Mouse (Mus musculus) gonadal fat pad, adult 2 months (tissue): Measurements from ENCODE around the gene Hoxa7. TPM values are rescaled to one million over a fixed set of nuclear protein-coding genes. Genes with fewer than 3 reads are reported as not detected.

Experiments
- DNase-seq: peaks from one replicate; pipeline ENCODE4 v3.0.0-alpha.2; 2012; ENCODE audit warnings: low read depth
- polyA plus RNA-seq: library from polyadenylated mRNA; depleted of rRNA; stranded (reverse); fragments of >200 nt; gene quantifications from 2 replicates; pipeline ENCODE4 v1.2.3, GENCODE M21; 2012

The Hoxa7 gene
- polyA plus RNA-seq, 1 experiment: 13.2 TPM

GRCm38 (mm10) chr6:52253511-52254500 lies 32.2 kb upstream of the Hoxa7 start:
- DNase-seq: no peak

DNA sequence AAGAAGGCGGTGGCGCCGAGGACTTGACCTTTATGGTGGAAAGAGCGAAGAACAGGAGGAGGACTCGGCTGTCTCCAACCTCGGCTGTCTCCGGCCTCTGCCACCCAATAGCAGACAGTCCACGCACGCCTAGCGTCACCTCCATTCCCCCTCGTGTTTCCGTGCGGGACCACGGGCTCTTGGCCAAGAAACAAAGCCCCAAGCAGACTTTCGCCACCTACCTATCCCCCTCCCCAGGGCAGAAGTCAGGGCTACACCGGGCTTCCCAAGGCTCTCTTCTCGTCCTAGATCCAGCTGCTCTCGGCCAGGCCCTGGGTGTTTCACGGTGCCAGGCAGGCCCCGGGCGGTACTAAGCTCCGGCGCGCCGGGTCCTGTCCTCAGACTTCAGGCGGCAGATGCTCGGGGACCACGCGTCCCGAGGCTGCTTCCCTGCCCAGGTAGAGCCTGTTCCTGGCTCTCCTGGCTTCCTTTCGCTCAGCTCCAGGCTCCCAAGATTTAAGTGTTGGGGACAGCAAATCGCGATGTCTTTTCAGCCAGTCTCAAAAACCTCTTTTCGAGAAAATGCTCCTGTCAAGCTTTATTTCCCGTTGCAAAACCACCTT lies 31.2 kb upstream of the Hoxa7 start:
- no peak for DNase-seq

- DNase-seq: no peak
These were observed 30.5 kb upstream of the Hoxa7 start for GRCm38 (mm10) chr6:52252016-52252774.

- no peak for DNase-seq
These were observed 29.7 kb upstream of the Hoxa7 start for GRCm38 (mm10) chr6:52251177-52251879.

GRCm38 (mm10) chr6:52249826-52250225 lies 28.2 kb upstream of the Hoxa7 start:
- DNase-seq: no peak

GRCm38 (mm10) chr6:52249415-52249738 lies 27.7 kb upstream of the Hoxa7 start:
- DNase-seq: no peak

GRCm38 (mm10) chr6:52248638-52249414 lies 27.2 kb upstream of the Hoxa7 start:
- DNase-seq: no peak

DNA sequence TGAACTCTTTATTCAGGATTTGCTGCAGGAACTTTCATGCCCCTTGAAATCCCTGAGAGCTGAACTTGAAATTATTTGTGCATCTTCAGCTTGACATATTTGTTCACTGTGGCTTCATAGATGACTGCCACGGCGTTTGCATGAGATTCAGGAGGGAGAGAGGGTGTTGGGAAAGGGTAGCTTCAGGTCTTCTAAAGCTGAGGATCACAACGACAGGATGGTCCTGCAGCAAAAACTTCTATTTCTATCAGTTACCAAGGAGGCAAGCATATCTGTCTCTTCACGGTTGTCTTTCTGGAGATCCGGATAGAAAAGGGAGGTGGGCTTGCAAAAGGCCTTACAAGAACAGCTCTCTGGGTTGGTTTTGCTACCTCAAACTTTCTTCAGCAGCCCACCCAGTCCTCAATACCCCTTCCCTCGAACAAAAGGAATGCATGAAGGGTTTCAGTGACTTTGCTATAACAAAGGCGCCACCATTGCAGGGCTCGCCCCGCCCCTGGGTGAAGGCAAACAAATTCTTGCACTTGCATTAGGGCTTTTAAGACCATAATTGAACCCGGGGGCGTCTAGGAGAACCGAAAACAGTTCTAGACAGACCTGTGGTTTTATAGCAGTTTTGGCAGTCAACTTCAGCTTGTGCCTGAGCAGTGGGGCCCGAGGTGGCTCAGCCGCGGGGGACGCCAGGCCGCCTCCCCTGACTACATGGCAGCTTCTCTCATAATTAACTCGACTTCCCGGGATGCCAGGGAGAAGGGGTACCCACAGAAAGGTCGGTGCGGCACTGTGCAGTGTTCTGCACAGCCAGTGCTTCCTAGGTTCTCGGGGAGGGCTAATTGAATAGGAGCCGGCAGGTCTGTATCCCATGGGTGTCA lies 26.3 kb upstream of the Hoxa7 start:
- no peak for DNase-seq

DNA sequence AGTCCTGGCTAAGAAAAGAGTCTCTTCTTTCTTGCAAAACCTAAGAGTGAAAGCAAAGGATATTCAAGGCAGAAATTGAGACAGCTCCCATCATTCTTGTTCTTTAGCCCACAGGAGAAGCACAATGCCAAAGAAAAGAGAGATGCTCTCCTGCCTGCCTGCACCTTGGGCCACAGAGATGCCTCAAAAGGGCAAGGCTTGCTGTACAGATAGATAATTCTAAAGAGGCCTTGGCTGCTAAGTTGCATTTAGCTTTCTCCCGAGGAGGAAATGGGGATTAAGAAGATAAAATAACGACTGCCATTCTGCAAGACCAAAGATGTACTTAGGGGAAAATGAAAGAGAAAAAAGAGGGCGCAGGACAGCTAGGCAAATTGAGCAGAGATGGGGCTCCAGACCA lies 25.3 kb upstream of the Hoxa7 start:
- no peak for DNase-seq

GRCm38 (mm10) chr6:52246403-52246803 lies 24.7 kb upstream of the Hoxa7 start:
- no peak for DNase-seq

DNA sequence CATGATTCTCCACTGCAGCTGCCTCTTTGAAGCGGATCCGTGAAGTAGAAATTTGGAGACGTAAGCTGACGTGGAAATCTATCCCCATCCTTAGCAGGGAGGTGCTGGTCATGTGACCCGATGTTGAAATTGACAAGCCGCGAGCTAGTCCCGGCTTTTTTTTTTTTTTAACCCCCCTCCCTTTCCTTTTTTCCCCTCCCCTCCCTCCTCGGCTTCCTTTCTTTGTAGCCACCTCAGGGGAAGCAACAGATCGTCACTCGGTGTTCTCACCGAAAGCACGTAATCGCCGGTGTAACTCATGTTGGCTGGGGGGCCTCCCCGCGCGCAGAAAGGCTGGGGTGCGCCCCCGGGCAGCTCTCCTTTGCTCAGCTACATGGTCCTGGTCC lies 24.1 kb upstream of the Hoxa7 start, which contains the start of gene Hoxa11:
Hoxa11 (minus strand) TSS at position 54 of the 386 bp plus-strand sequence.
- no peak for DNase-seq

GRCm38 (mm10) chr6:52245040-52245756 lies 23.5 kb upstream of the Hoxa7 start:
- DNase-seq: no peak

DNA sequence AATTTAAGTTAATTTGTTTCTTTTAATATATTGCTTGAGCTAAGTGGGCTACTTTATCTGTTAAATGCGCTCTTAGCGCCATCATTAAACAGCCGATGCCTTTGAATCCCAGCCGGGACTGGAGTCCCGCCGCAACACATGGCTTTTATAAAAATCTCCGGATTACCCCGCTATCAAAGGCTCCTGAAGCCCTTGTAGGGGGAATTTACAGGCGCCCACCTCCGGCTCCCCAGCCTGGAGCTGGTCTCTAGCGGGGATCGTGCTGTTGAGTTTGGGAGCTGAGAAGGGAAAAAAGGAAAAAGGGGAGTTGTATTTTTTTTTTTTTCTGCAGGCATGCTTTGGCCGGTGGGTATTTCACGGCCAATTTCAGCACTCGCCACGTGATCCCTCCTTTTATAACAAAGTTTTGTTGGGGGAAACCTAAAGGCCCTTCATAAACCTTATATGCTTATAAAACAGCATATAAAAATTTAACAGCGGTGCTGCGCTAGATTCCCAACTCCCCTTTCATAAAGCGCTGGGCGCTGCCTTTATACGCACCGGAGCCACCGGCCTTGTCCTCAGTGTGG lies 22.9 kb upstream of the Hoxa7 start:
- DNase-seq: no peak

DNA sequence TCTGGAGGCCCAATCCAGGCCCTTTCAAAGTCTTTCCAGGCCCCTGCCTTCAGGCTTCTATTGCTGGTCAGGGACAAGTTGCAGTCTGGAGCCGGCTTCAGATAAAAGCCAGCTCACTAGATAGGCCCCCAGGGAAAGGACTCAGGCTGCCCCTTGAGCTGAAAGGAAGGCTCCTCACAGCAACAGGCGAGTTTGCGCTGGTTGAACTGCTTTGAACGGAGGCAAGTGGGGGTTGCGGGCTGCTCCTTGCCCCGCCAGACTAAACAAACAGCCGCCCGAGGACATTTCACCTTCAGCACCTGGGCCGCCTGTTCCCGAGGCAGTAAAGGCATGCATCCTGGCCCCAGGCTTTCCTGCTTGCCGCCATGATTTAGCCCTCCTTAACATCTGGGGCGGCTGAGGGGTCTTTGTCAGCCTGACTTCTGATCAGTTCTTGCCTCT lies 22.0 kb upstream of the Hoxa7 start:
- no peak for DNase-seq

- no peak for DNase-seq
These were observed 21.2 kb upstream of the Hoxa7 start for GRCm38 (mm10) chr6:52242801-52243332.

DNA sequence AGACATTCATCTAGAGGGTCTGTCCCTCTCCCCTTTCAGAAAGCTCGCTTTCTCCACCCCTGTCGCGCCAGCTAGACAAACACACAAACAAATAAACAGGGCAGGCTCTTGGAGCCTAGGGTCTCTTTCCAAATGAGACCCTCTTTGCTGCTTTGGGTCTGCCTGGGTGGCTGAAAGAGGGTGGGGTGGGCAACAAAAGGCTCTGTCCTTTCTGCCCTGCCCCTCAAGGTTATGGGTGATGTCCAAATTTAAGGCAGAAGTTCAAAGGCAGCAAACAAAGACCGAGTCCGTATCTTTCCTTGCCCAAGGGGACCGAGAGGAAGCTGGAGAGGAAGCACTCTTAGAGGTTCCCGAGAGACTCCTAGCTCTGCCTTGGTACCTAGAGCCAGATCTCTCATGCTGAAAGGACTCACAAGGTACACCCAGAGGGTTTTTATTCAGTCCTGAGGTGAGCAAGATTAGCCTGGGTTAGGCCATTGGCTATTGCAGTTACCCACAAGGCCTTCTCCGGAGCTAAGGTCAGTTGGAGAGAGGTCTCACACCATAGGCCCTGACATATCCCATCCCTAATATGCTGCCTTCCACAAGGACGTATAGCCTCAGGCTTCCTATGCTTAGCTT lies 19.5 kb upstream of the Hoxa7 start:
- no peak for DNase-seq

- DNase-seq: no peak
These were observed 18.8 kb upstream of the Hoxa7 start, which contains the start of gene Hoxa10 for GRCm38 (mm10) chr6:52240389-52241000. TSS of gene Hoxa10 (minus strand) at chr6:52240854.
